Mouse (Mus musculus): ENCODE results near the gene Rnf4. TPM values are rescaled to one million over a fixed set of nuclear protein-coding genes. Genes with fewer than 3 reads are reported as not detected.
A peak's percentile ranks its signal among the peaks of the same experiment; 100 is the strongest.

Rnf4 gene
- 147 and 158 TPM in 2 replicates for polyA plus RNA-seq (2015; fragmentation: Nextera tagmentation; extraction: Ambion mirVana)

DNA sequence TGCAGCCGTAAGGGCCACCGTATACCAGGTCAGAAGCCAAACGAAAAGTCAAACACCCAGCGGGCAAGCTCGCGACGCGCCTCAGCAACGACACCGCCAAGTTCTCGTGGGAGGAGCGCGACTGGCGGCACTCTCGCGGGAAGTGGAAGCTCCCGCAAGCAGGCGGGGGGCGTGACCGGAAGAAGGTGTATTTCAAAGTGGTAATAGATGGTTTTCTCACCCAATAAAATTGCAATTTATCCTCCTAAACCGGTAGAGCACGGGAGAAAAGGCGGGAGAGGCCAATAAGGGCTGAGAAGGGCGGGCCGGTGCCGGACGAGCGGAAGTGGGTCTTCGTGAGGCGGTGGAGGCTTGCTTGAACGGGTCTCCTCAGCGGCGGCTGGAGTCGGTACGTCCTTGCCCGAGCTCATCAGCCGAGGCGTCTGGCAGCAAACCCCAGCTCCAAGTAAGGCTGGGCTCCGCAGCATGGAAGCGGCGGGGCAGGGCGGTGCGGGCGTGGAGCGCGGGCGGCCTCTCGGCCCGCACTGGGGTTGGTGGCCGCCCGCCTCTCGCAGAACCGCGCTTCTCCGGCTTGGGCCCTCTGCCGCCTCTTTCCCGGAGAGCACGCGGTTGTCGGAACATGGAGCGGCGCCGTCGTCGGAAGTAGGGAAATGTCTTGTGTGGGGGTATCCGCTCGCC, at the start of gene Rnf4:
Rnf4 (plus strand) TSS at position 193 of the 678 bp plus-strand sequence.
- ATAC-seq (ENCODE audit: low read depth) = peak; percentile 99
- H3K9ac ChIP-seq (ENCODE audit: low read length) = peak within 1 kb of the TSS; percentile 99
- H3K9me3 ChIP-seq (ENCODE audit: control insufficient read depth, low read length) = no peaks in the 10 kb centered on the region
- peak within 1 kb of the TSS; percentile 97 for H3K27ac ChIP-seq (ENCODE audit: low read length)
- H3K4me1 ChIP-seq (replicated peaks; ENCODE audit: control insufficient read depth, insufficient read depth, low read length) = peaks cover 13% of the 10 kb centered on the region
- H3K27me3 ChIP-seq (ENCODE audit: control insufficient read depth, insufficient read depth, low read depth, low read length) = no peaks in the 10 kb centered on the region
- H3K4me2 ChIP-seq (ENCODE audit: low read depth, low read length) = peak within 1 kb of the TSS; percentile 91
- under 1% methylated on average over 66 of the region's 67 CpGs for WGBS
- H3K36me3 ChIP-seq (ENCODE audit: control insufficient read depth, insufficient read depth, low read length) = peaks cover 4% of the 10 kb centered on the region; the same call in 1 of the 2 replicates
- H3K4me3 ChIP-seq (ENCODE audit: low read length) = peak within 1 kb of the TSS; percentile 99

DNA sequence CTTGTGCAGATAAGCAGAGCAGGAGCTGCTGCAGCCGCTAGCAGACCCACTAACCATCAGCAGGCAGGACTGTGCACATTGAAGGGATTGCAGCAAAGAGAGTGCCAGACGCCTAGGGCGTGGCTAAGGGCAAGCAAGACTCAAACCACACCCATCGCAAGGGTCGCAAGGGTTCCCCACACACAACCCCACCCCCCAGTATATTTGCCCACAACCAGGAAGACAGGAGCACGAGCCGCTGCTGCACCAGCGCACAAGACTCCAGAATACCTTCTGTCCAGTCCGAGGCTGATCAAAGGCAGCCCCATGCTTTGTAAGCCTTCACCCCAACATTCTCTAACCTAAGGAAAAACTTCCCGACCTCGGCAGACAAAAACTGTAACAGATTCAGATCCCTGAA, 49.6 kb upstream of the Rnf4 start:
- Histone ChIP-seq H3K4me2 (ENCODE audit: low read depth, low read length) (peak overlapping the region; percentile 52), H3K27me3 (ENCODE audit: control insufficient read depth, insufficient read depth, low read depth, low read length) (peaks cover 49% of the 10 kb centered on the region), H3K27ac (ENCODE audit: low read length) (no peak overlapping the region), H3K36me3 (ENCODE audit: control insufficient read depth, insufficient read depth, low read length) (no peaks in the 10 kb centered on the region), H3K4me1 (replicated peaks; ENCODE audit: control insufficient read depth, insufficient read depth, low read length) (peaks cover 19% of the 10 kb centered on the region), H3K4me3 (ENCODE audit: low read length) (no peak overlapping the region), H3K9ac (ENCODE audit: low read length) (no peak overlapping the region), H3K9me3 (ENCODE audit: control insufficient read depth, low read length) (no peaks in the 10 kb centered on the region)
- no peak for ATAC-seq (ENCODE audit: low read depth)
- under 1% methylated on average over 11 of the region's 11 CpGs for WGBS

DNA sequence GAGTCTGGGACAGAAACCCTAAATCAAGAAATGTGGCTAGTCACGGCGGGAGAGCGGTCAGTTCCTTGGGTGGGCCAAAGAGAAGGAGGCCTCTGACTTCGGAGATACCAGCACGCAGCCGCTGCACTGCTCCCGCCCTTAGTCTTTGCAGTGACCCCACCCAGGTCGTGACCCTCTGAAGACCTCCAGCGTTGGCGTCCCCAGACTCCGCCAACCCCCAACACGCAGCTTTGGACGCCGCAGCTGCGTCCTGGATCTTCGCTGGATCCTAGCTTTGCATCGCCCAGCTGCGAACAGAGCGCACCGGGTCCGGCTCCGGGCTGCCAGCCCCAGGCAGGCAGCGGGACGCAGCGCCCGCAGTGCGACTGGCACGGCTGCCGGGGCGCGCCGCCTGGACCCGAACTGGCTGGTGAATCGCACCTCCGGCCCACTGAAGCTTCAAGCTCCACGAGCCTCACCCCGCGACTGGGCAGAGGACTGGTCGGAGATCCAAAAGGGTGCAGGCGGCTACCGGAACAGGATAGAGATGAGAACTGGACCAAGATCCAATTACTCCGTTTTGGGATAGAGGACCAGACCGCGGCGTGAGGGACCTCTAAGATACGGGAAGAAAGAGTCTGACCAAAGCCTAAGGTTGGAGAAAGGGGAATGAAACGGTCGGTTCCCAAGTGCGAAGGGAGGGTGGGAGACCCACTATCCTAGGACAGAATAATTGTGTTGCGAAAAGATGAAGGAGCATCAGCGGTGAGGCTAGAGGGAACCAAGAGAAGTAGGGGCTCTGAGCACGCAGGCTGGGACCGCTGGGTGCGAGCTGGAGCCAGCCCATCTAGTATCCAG, 48.9 kb upstream of the Rnf4 start:
- H3K27ac ChIP-seq (ENCODE audit: low read length) = no peak overlapping the region
- H3K4me3 ChIP-seq (ENCODE audit: low read length) = peak overlapping the region; percentile 57
- H3K36me3 ChIP-seq (ENCODE audit: control insufficient read depth, insufficient read depth, low read length) = no peaks in the 10 kb centered on the region
- H3K4me2 ChIP-seq (ENCODE audit: low read depth, low read length) = peak overlapping the region; percentile 85
- no peaks in the 10 kb centered on the region for H3K9me3 ChIP-seq (ENCODE audit: control insufficient read depth, low read length)
- no peak overlapping the region for H3K9ac ChIP-seq (ENCODE audit: low read length)
- peaks cover 19% of the 10 kb centered on the region for H3K4me1 ChIP-seq (replicated peaks; ENCODE audit: control insufficient read depth, insufficient read depth, low read length)
- ATAC-seq (ENCODE audit: low read depth) = no peak
- WGBS = under 1% methylated on average over 54 of the region's 54 CpGs
- H3K27me3 ChIP-seq (ENCODE audit: control insufficient read depth, insufficient read depth, low read depth, low read length) = peaks cover 49% of the 10 kb centered on the region

DNA sequence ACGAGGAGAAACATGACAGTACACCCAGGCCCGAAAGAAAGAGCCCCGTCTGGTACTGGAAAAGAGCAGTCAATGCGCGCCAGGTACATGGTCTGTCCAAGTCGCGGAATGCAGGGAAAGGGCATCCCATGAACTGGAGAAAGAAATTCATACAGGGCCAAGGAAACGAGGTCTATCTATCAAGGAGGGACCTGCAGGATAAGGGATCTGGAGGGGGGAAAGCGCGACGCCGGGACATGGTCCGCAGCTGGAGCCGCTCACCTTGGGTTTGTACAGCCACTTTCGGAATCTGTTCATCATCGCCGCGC, 48.3 kb upstream of the Rnf4 start:
- under 1% methylated on average over 18 of the region's 18 CpGs for WGBS
- peak overlapping the region; percentile 85 for H3K4me2 ChIP-seq (ENCODE audit: low read depth, low read length)
- peaks cover 49% of the 10 kb centered on the region for H3K27me3 ChIP-seq (ENCODE audit: control insufficient read depth, insufficient read depth, low read depth, low read length)
- H3K9me3 ChIP-seq (ENCODE audit: control insufficient read depth, low read length) = no peaks in the 10 kb centered on the region
- peak overlapping the region; percentile 57 for H3K4me3 ChIP-seq (ENCODE audit: low read length)
- no peak overlapping the region for H3K27ac ChIP-seq (ENCODE audit: low read length)
- no peaks in the 10 kb centered on the region for H3K36me3 ChIP-seq (ENCODE audit: control insufficient read depth, insufficient read depth, low read length)
- peak overlapping the region; percentile 13 for H3K9ac ChIP-seq (ENCODE audit: low read length)
- peaks cover 19% of the 10 kb centered on the region for H3K4me1 ChIP-seq (replicated peaks; ENCODE audit: control insufficient read depth, insufficient read depth, low read length)
- no peak for ATAC-seq (ENCODE audit: low read depth)

DNA sequence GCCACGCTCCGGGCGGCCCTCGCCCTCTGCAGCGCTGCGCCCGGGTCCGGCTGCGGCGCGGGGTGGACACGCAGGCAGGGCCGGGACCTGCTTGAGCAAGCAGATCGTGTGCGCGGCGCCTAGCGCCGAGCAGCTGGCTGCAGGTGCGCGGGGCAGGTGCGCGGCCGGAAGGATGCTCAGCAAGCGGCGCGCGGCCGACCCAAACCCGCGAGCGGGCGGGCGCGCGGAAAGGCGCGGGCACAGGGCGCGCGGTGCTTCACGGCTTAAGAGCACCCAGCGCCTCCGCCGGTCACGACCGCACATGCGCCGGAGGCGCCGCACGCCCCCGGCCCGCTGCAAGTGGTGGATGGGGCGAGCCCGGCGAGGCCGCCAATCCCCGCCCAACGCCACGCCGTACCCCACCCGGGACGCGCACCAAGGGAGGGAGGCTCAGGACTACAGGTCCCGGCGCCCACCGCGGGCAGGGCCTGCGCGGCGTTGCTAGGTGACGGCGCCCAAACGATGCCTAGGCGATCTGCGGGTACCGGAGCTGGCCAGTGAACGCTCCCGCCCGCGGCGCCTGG, 47.9 kb upstream of the Rnf4 start, which contains the start of the genes Zfyve28 and Cfap99:
Zfyve28 (minus strand) TSS at position 296 of the 563 bp plus-strand sequence.
Cfap99 (plus strand) TSS at position 447 of the 563 bp plus-strand sequence.
- H3K4me3 ChIP-seq (ENCODE audit: low read length) = peak within 1 kb of the TSS; percentile 57
- peak; percentile 91 for ATAC-seq (ENCODE audit: low read depth)
- H3K4me2 ChIP-seq (ENCODE audit: low read depth, low read length) = peak within 1 kb of the TSS; percentile 85
- H3K9ac ChIP-seq (ENCODE audit: low read length) = peak within 1 kb of the TSS; percentile 13
- no peak within 1 kb of the TSS for H3K27ac ChIP-seq (ENCODE audit: low read length)
- WGBS = under 1% methylated on average over 63 of the region's 83 CpGs
- no peaks in the 10 kb centered on the region for H3K36me3 ChIP-seq (ENCODE audit: control insufficient read depth, insufficient read depth, low read length)
- H3K4me1 ChIP-seq (replicated peaks; ENCODE audit: control insufficient read depth, insufficient read depth, low read length) = peaks cover 19% of the 10 kb centered on the region
- H3K9me3 ChIP-seq (ENCODE audit: control insufficient read depth, low read length) = no peaks in the 10 kb centered on the region
- H3K27me3 ChIP-seq (ENCODE audit: control insufficient read depth, insufficient read depth, low read depth, low read length) = peaks cover 49% of the 10 kb centered on the region

DNA sequence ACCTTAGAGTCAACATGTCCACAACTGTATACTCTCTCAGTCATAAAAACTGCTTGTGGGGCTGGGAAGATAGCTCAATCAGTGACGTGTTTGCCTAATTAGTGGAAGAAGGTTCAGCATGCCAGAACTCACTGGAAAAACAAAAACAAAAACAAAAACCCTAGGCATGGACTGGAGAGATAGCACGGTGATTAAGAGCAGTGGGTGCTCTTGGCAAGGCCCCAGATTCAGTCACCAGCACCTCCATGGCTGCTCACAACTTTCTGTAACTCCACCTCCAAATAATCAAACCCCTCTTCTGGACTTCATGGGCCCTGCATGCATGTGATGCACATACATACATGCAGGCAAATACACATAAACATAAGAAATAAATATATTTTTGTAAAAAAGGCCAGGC, 46.8 kb upstream of the Rnf4 start:
- H3K4me2 ChIP-seq (ENCODE audit: low read depth, low read length) = no peak overlapping the region
- H3K9ac ChIP-seq (ENCODE audit: low read length) = no peak overlapping the region
- WGBS = 47% methylated on average over 2 of the region's 2 CpGs
- H3K4me1 ChIP-seq (replicated peaks; ENCODE audit: control insufficient read depth, insufficient read depth, low read length) = peaks cover 19% of the 10 kb centered on the region
- H3K4me3 ChIP-seq (ENCODE audit: low read length) = no peak overlapping the region
- H3K27ac ChIP-seq (ENCODE audit: low read length) = no peak overlapping the region
- no peaks in the 10 kb centered on the region for H3K9me3 ChIP-seq (ENCODE audit: control insufficient read depth, low read length)
- H3K27me3 ChIP-seq (ENCODE audit: control insufficient read depth, insufficient read depth, low read depth, low read length) = peaks cover 49% of the 10 kb centered on the region
- ATAC-seq (ENCODE audit: low read depth) = no peak
- no peaks in the 10 kb centered on the region for H3K36me3 ChIP-seq (ENCODE audit: control insufficient read depth, insufficient read depth, low read length)

DNA sequence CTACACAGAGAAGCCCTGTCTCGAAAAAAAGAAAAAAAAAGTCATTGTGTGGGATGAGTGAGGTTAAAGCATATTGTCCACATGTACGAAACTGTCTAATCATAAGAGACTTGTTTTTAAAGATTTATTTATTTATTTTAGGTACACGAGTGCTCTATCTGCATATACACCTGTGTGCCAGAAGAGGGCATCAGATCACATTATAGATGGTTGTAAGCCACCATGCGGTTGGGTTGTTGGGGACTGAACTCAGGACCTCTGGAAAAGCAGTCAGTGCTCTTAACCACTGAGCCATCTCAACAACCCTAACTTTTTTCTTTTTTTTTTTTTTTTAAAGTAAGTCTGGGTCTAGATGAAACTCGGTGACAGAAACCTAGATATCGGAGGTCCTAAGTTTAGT, 42.7 kb upstream of the Rnf4 start:
- Histone ChIP-seq H3K27ac (ENCODE audit: low read length) (no peak overlapping the region), H3K4me2 (ENCODE audit: low read depth, low read length) (no peak overlapping the region), H3K36me3 (ENCODE audit: control insufficient read depth, insufficient read depth, low read length) (no peaks in the 10 kb centered on the region), H3K4me3 (ENCODE audit: low read length) (no peak overlapping the region), H3K4me1 (replicated peaks; ENCODE audit: control insufficient read depth, insufficient read depth, low read length) (peaks cover 3% of the 10 kb centered on the region; the same call in 1 of the 2 replicates), H3K27me3 (ENCODE audit: control insufficient read depth, insufficient read depth, low read depth, low read length) (peaks cover 19% of the 10 kb centered on the region), H3K9me3 (ENCODE audit: control insufficient read depth, low read length) (no peaks in the 10 kb centered on the region), H3K9ac (ENCODE audit: low read length) (no peak overlapping the region)
- 78% methylated on average over 6 of the region's 6 CpGs for WGBS
- ATAC-seq (ENCODE audit: low read depth) = no peak

DNA sequence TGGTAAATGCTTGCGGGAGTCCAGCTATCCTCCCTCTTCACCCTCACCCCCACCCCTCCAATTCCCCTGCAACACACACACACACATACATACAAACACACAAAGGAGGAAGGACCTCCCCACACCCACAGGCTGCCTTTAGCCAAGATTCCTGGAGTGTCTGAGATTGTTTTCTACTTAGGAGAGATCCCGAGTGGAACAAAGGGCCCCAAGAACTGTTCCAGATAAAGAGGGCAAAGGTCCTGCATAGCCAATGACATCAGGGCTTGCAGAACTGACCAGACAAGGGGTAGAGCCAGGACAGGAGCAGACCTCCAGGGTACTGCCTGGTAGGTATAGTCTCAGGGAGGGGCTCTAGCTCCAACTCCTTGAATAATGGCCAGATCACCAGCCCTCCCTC, 41.4 kb upstream of the Rnf4 start:
- Histone ChIP-seq H3K27me3 (ENCODE audit: control insufficient read depth, insufficient read depth, low read depth, low read length) (peaks cover 7% of the 10 kb centered on the region), H3K9ac (ENCODE audit: low read length) (no peak overlapping the region), H3K27ac (ENCODE audit: low read length) (no peak overlapping the region), H3K4me3 (ENCODE audit: low read length) (no peak overlapping the region), H3K9me3 (ENCODE audit: control insufficient read depth, low read length) (no peaks in the 10 kb centered on the region), H3K4me1 (replicated peaks; ENCODE audit: control insufficient read depth, insufficient read depth, low read length) (no peaks in the 10 kb centered on the region), H3K36me3 (ENCODE audit: control insufficient read depth, insufficient read depth, low read length) (no peaks in the 10 kb centered on the region), H3K4me2 (ENCODE audit: low read depth, low read length) (no peak overlapping the region)
- WGBS = 25% methylated on average over 2 of the region's 2 CpGs
- no peak for ATAC-seq (ENCODE audit: low read depth)

DNA sequence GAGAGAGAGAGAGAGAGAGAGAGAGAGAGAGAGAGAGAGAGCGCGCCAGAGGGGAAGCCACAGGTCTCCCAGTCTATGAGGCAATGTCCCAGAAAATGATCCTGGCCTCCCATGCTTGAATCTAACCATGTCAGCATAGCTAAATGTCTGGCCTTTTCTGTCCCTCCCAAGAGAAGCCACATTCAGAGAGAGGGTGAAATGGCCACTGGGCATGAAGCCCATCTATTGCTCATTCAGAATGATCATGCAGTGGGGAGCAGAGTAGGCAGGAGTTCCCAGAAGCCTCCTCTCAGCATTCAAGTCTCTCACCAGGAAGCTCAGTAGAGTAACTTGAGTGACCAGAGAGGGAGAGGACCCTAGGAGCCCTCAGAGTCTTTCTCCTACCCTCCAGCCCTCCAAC, 40.9 kb upstream of the Rnf4 start:
- Histone ChIP-seq H3K9ac (ENCODE audit: low read length) (no peak overlapping the region), H3K36me3 (ENCODE audit: control insufficient read depth, insufficient read depth, low read length) (no peaks in the 10 kb centered on the region), H3K4me1 (replicated peaks; ENCODE audit: control insufficient read depth, insufficient read depth, low read length) (no peaks in the 10 kb centered on the region), H3K27me3 (ENCODE audit: control insufficient read depth, insufficient read depth, low read depth, low read length) (peaks cover 2% of the 10 kb centered on the region; the same call in 1 of the 2 replicates), H3K4me3 (ENCODE audit: low read length) (no peak overlapping the region), H3K27ac (ENCODE audit: low read length) (no peak overlapping the region), H3K9me3 (ENCODE audit: control insufficient read depth, low read length) (no peaks in the 10 kb centered on the region), H3K4me2 (ENCODE audit: low read depth, low read length) (no peak overlapping the region)
- WGBS = 95% methylated on average over 2 of the region's 2 CpGs
- ATAC-seq (ENCODE audit: low read depth) = no peak

Measured in lung, embryonic 16.5 days (tissue).